Mouse (Mus musculus): ENCODE results near the gene Fam210b.

DNA sequence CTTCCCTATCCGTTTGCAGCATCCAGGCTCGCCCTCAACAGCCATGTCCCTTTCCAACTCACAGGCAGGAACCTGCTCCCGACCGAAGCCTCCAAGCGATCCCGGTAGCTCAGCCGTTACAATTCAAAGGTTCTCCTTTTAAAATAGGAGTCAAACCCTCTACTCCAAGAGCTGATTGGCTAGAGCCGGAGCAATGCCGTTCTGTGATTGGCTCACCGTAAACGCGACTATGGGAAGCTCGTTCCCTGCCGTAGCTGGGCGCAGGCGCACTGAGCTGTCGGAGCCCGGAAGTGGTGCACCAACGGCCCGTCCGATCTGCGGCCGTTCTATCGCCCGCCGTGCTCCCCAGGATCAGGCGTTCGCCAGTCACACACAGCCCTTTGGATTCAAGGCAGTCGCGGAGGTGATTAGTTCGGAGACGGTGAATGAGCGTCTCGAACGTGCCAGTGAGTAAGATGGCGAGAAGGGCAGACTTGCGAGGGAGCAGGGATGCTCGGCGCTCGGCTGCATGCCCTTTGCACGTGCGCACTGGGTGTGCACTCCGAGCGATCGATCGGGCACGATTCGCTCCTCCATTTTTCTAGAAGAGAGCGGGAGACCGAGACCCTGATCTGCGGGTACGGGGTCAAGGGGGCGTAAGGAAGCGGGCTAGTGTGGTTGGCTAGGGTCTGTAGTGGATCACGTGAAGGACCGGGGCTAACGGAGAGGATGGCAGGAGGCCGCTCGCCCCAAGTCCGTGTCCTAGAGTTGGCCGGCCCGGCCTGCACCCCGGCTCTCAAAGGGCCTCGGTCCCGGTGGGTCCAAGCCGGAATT is 25.3 kb downstream of the Fam210b start, which contains the start of the genes Aurka and Cstf1:
- TF ChIP-seq CHD2 (IDR thresholded peaks at IDR 0.05; ENCODE audit: low read depth, low read length) (peak; percentile 74; the same call in 1 of the 2 replicates), MAFK (IDR thresholded peaks at IDR 0.05; ENCODE audit: insufficient read depth, low read depth, low read length) (no peak), ZNF384 (IDR thresholded peaks at IDR 0.05; ENCODE audit: low read depth, low read length) (no peak), ZC3H11A (IDR thresholded peaks at IDR 0.05; ENCODE audit: borderline replicate concordance, low read depth, low read length) (no peak)

Data from ES-E14 (cell line).